Mouse (Mus musculus): ENCODE data around the gene Tm9sf3.

- TF ChIP-seq CTCF (IDR thresholded peaks at IDR 0.05; ENCODE audit: low read depth, low read length) (no peak), POLR2A (IDR thresholded peaks at IDR 0.05; ENCODE audit: insufficient read depth, low read length) (no peak), EP300 (IDR thresholded peaks at IDR 0.05; ENCODE audit: insufficient read depth, low read depth, low read length) (no peak)
Measured at GRCm38 (mm10) chr19:41282718-41283117, 18.9 kb upstream of the Tm9sf3 start.
